Mouse (Mus musculus): ENCODE results near the gene Bckdha.

The Bckdha gene

GRCm38 (mm10) chr7:25681341-25682231, 22.8 kb upstream of the Bckdha start:
- DNase-seq: no peak

DNA sequence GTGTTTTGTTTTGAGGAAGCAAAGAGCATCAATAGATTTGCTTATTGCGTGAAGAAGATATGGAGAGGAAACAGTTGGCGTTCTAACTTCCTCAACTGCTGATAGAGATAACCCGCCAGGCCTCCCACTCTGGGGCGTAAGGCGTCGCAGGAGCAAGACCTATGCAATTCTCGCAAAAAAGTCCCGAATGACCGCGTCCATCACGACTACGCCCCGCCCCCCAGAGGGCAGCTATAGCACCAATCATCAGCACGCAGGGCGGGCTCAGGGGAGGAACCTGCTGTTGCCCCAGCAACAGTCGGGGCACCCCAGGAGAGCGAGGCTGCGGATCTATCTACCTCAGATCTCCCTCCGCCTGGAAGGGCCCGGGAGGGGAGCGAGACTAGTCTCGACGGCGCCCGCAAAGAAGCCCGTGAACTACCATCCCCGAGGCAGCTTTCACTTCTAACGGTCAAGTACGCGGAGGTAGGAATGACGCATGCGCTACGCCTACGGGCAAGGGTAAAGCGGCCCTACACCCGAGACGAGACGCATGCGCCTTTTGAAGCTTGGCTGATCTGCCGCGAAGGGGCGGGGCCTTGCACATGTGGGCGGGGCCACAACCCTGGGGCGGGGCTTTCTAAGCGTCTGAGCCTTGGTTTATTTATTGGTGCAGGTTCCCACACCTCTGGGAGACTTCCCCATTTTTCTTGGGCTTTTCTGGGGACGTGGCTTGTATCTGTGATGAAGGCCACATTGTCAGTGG, 21.9 kb upstream of the Bckdha start, which contains the start of gene B9d2:
Gene B9d2, plus strand, starts transcription at position 267 of the 745 bp plus-strand sequence.
- peak; percentile 98 for DNase-seq

- peak; percentile 24 for DNase-seq
Measured at GRCm38 (mm10) chr7:25679971-25680370, 21.2 kb upstream of the Bckdha start.

- no peak for DNase-seq
Measured at GRCm38 (mm10) chr7:25677013-25677412, 18.2 kb upstream of the Bckdha start.

DNA sequence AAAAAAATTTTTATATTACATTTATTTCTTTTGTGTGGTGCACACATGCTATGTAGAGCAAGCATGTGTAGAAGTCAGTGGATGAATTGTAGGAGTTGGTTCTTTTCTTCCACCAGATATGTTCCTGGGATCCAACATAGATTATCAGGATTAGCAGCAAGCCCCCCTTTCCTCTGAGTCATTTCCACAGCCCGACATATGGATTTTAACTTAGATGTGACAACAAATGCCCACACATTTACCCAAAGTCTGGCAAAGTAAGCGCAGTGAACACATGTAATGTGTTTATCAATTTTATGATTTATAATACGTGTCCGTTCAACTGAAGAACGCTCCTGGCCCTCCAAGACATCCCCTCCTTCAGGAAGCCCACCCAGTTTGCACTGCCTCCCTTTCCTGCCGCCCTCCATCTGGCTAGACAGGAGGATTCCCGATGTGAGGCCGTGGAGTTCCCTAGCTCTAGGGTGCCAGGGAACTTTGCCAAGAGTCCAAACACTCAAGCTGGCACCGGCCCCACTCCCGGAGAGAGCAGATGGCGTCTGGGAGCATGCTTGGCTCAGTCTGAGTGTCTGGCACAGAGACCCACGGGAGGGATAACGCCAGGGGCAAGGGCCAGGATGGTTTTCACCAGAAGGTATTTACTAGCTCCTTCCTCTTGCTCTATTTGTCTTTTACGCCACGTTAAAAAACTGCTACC, 17.5 kb upstream of the Bckdha start:
- peak; percentile 95 for DNase-seq

GRCm38 (mm10) chr7:25675405-25675804, 16.6 kb upstream of the Bckdha start:
- DNase-seq: no peak

DNA sequence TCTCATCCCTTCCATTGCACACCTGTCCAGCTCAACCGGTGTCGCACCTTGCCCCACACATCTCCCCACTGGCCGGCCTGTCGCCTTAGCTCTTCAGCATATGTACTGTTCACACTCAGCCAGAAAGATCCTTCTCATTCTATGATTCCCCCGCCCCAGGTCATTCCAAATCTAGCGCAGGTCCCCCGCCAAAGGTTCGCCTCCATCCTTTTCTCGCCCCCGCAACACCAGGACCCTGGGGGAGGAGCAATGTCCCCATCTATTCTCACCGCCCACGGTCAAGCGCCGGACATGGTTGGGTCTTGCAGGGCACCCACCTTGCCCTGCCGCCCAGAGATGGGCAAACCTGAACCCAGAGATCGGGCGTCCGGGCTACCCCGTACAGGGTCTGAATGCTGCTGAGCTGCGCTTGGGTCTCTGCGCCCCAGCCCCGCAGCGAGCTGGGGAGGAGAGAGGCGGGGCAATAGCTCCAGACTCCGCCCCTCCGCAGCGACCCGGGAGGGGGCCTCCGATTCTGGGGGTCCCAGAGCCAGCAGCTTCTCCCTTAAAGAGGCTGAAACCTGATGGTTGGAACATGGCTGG, 16.0 kb upstream of the Bckdha start, which contains the start of gene Tmem91:
Gene Tmem91, minus strand, starts transcription at position 448 of the 582 bp plus-strand sequence.
- no peak for DNase-seq

- DNase-seq: no peak
Measured at GRCm38 (mm10) chr7:25674297-25674696, 15.5 kb upstream of the Bckdha start.

- DNase-seq: no peak
Measured at GRCm38 (mm10) chr7:25672442-25672841, 13.7 kb upstream of the Bckdha start.

DNA sequence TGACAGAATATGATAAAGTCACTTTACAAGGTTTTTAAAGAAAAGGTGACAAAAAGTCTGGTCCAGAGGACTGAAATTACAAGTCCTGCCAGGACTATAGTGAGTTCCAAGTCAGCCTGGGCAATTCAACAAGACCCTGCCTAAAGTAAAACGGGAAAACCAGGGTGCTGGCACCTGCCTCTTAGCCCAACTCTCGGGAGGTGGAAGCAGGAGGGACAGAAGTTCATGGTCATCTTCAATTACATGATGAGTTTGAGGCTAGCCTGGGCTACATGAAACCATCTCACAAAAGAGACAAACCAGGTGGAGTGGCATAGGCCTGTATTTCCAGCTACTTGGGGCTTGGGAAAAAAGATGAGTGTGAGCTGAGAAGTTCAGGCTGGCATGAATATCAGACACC, 12.9 kb upstream of the Bckdha start:
- DNase-seq: no peak

GRCm38 (mm10) chr7:25670096-25670495, 11.3 kb upstream of the Bckdha start:
- DNase-seq: no peak

DNA sequence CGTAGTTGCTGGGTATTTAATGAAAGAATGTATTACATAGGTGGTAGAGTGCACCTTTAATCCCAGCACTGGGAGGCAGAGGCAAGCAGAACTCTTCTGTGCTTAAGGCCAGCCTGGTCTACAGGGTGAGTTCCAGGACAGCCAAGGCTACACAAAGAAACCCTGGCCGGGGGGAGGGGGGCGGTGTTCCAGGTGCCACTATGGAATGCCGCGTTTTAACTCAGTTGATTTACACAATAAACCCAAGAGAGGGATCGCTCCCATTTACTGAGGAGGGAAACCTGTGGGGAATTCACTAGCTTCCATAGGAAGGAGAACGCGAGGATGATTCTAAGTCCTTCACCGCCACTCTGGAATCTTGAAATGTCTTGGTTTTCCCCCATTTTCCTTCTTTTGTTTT, 10.8 kb upstream of the Bckdha start:
- no peak for DNase-seq

DNA sequence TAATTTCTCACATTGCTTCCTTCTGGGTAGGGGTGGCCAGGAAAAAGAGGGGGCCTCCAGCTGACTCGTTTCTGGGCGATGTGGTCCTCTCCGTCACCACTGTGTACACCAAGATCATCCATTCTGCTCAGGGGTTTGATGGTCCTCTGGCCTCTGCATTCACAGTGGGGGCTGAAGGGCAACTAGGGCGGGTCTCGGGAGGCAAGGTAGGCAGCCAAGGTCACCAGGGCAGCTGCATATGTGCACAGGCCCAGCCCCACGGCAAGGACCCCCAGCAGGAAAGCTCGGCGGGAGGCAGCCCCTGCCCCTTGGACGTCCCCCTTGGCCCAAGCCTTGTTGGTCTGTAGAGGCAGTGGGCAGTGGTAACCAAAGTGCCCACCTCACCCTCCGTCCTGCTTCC, 10.4 kb upstream of the Bckdha start:
- DNase-seq: no peak

DNA sequence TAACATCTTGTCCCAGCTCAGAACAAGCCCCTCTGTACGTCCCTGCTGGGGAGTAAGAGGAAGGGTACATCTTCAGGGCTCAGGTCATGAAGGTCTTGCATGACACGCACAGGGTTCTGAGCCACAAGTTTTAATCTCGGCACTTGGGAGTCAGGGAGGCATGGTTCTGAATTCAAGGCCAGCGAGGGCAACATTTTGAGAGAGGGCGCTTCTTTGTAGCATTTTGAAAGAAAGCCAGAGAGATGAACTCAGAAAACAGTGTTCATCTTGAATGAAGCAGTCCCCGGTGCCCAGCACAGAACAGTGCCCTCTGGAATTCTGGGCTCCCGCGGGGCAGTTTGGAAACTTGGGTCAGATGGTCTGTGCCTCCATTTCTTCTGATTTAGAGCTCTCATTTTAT, 7.6 kb upstream of the Bckdha start:
- DNase-seq: no peak

DNA sequence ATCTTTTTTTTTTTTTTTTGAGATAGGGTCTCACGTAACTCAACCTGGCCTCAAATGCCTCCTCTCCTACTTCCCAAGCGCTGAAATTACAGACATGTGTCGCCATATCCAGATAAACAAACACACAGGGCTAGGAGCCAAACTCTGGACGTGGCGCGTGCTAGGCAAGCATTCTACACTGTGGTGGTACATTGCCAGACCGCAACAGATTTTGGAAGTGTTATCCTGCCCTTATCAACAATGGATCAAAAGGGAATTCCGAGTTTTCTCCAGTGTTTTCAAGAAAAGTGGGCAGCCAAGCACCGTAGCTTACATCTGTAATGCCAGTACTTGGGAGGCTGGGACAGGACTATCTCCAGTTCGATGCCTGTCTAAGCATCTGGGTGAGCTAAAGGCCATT, 996 bp downstream of the Bckdha start:
- DNase-seq: peak; percentile 45

- DNase-seq: peak; percentile 84
Measured at GRCm38 (mm10) chr7:25655601-25656428, 3.0 kb downstream of the Bckdha start.

DNA sequence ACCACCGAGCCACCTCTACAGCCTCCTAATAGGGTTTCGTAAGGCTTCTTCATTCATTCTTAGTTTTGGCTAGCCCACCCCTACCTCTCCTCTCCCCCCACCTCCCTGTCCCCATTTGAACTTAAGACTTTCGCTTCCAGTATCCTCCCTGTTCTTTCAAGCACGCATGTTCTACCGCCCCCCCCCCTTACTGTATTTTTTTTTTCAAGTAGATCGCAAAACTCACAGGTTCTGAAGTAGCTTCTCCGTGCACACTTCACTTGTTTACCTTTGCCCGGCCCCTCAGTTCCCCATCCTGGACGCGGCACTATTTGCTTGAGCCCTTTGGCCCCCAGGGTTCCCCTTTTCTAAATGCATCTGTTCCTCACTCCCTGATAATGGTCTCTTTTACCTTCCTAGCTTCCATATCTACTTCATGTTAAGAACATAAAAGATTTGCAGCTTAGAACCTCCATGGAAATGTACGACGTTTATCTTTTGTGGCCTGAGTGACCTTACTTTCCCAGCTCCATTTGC, 6.5 kb downstream of the Bckdha start:
- DNase-seq: no peak

GRCm38 (mm10) chr7:25651281-25651680, 7.5 kb downstream of the Bckdha start:
- DNase-seq: no peak

DNA sequence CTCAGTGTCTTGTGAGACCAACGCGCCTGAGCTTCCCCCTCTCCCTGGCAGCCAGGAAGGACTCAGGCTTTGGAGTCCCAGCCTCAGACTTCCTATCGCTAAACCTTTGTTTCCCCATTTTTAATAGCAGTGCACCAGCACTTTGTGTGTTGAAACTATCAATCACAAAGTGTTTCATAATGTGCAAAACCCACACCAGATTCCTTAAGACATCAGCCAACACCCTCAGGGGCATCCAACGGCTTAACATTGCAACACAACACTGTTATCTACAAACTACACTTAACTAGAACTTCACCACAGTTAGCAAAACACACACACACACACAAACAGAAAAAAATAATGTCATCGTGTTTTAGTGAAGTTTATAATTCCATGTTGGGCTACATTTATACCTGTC, 8.9 kb downstream of the Bckdha start:
- DNase-seq: no peak

- no peak for DNase-seq
Measured at GRCm38 (mm10) chr7:25647574-25648123, 11.1 kb downstream of the Bckdha start.

GRCm38 (mm10) chr7:25645074-25645473, 13.7 kb downstream of the Bckdha start:
- DNase-seq: peak; percentile 43
